Mouse (Mus musculus): ENCODE measurements around the gene Hes1. TPM values are rescaled to one million over a fixed set of nuclear protein-coding genes. Genes with fewer than 3 reads are reported as not detected.

Gene Hes1
- polyA plus RNA-seq, 1 experiment = 0.19 TPM

DNA sequence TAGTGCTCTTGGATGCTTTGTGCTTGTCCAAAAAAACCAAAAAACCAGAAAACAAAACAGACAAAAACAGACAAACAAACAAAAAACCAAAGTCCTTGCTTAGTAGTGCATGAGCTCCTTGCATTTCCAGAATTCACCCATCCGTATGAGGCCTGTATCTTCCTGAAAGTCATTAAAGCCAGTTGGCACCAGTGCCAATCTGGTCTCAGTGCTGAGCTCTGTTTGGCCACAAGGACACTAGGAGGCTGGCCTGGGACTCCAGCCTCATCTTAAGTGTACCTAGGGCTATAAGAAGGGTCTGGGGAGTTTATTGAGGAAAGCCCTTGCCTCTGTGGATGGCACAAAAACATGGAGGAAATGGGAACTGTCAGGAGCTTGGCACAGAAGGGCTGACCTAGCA is 50.3 kb downstream of the Hes1 start:
- TF ChIP-seq TAL1 (IDR thresholded peaks at IDR 0.05; ENCODE audit: low read length) (no peak), GATA1 (IDR thresholded peaks at IDR 0.05; ENCODE audit: low read length) (no peak)
- H3K27me3 ChIP-seq (ENCODE audit: control insufficient read depth) = peaks cover under 1% of the 10 kb centered on the region
- H3K9me3 ChIP-seq (ENCODE audit: control insufficient read depth, low read length) = no peaks in the 10 kb centered on the region
- H3K4me3 ChIP-seq (replicated peaks) = no peak overlapping the region
- no peaks in the 10 kb centered on the region for H3K36me3 ChIP-seq (ENCODE audit: control insufficient read depth)
- H3K4me1 ChIP-seq (ENCODE audit: control insufficient read depth) = no peaks in the 10 kb centered on the region

Other genes starting within 250 kb of the Hes1 start
- 0.01 TPM in 1 of 2 replicates, not detected in the other for gene Cpn2, start 203.1 kb downstream of the Hes1 start, polyA plus RNA-seq (2012)
- gene Lrrc15, start 218.9 kb downstream of the Hes1 start, polyA plus RNA-seq (2012) = not detected in 2 replicates
- 0.22 and 0.35 TPM in 2 replicates for gene Gp5, start 246.4 kb downstream of the Hes1 start, polyA plus RNA-seq (2012)

Measured in erythroblast, embryonic 14.5 days (primary cell).